Mouse (Mus musculus): ENCODE results near the gene Sh2b3. TPM values are rescaled to one million over a fixed set of nuclear protein-coding genes. Genes with fewer than 3 reads are reported as not detected.
A peak's percentile ranks its signal among the peaks of the same experiment; 100 is the strongest.

The Sh2b3 gene
- polyA plus RNA-seq, 1 experiment from 2014 or later, result 6.1 TPM

DNA sequence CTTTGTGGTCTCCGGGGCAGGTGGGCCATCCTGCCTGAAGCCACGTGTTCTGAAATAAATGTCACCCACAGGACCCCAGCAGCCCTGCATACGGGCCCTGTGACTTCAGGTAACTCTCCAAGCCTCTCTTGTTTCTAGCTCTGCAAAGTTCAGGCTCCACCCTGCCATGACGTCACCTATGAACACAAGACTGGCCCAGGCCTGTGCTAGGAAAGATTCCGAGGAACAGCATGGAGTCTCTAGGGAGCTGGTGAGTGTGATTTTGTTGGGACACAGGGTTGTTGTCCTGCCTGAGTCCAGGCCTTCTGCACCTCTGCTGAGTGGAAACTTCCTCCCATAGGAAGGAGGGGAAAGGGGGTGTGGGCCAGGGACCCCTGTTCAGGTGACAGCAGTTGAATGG, 30.5 kb upstream of the Sh2b3 start:
- 78% methylated on average over 5 of the region's 5 CpGs for WGBS
- Histone ChIP-seq H3K9ac (ENCODE audit: low read depth, low read length) (no peak overlapping the region), H3K9me3 (replicated peaks; ENCODE audit: control insufficient read depth, low read length, poor library complexity, severe bottlenecking) (no peaks in the 10 kb centered on the region), H3K27ac (ENCODE audit: low read length) (no peak overlapping the region), H3K4me2 (ENCODE audit: low read length) (no peak overlapping the region), H3K4me1 (ENCODE audit: control insufficient read depth, insufficient read depth, low read length) (no peaks in the 10 kb centered on the region), H3K36me3 (ENCODE audit: control insufficient read depth, insufficient read depth, low read length) (peaks cover 16% of the 10 kb centered on the region), H3K4me3 (ENCODE audit: low read depth, low read length) (no peak overlapping the region), H3K27me3 (ENCODE audit: control insufficient read depth, insufficient read depth, low read depth, low read length) (no peaks in the 10 kb centered on the region)
- no peak for ATAC-seq

DNA sequence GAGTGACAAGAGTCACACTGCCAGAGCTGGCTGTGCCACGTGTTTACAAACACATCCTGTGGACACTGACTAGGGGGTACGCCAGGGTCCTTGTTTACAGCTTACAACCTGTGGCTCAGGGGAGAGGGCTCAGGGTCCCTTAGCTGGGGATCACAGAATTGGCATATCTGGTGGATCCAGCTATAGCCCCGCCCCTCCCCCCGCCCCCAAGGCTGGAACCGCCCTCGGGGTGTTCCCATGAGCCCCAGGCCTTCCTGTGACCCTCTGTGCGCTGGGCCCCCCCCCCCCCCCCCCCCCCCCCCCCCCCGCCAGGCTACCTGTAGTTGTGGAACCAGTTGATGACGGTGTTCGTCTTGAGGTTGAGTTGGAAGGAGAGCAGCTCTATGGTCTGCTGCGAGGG, 26.9 kb upstream of the Sh2b3 start:
- WGBS, result 17% methylated on average over 4 of the region's 11 CpGs
- no peaks in the 10 kb centered on the region for H3K27me3 ChIP-seq (ENCODE audit: control insufficient read depth, insufficient read depth, low read depth, low read length)
- no peak for ATAC-seq
- no peaks in the 10 kb centered on the region for H3K4me1 ChIP-seq (ENCODE audit: control insufficient read depth, insufficient read depth, low read length)
- peaks cover 29% of the 10 kb centered on the region for H3K36me3 ChIP-seq (ENCODE audit: control insufficient read depth, insufficient read depth, low read length)
- no peak overlapping the region for H3K9ac ChIP-seq (ENCODE audit: low read depth, low read length)
- no peak overlapping the region for H3K4me3 ChIP-seq (ENCODE audit: low read depth, low read length)
- no peak overlapping the region for H3K4me2 ChIP-seq (ENCODE audit: low read length)
- H3K27ac ChIP-seq (ENCODE audit: low read length), result no peak overlapping the region
- peaks cover 4% of the 10 kb centered on the region; the same call in 1 of the 2 replicates for H3K9me3 ChIP-seq (replicated peaks; ENCODE audit: control insufficient read depth, low read length, poor library complexity, severe bottlenecking)

DNA sequence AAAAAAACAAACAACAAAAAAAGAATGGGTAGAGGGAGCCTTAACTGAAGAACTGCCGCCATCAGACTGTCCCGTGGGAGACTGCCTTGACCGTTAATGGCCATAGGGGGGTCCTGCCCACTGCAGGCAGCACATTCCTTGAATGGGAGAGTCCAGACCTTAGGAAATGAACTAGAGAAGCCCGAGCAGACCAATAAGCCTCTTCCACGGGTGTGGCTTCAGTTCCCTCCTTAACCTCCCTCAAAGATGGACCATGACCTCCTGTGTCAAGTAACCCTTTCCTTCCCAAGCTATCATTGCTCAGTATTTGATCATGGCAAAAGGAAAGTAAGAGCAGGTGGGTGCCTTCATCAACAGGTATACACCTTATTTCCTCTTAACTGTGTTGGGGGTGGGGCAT, 24.5 kb upstream of the Sh2b3 start:
- no peaks in the 10 kb centered on the region for H3K27me3 ChIP-seq (ENCODE audit: control insufficient read depth, insufficient read depth, low read depth, low read length)
- H3K4me2 ChIP-seq (ENCODE audit: low read length), result no peak overlapping the region
- no peak for ATAC-seq
- H3K36me3 ChIP-seq (ENCODE audit: control insufficient read depth, insufficient read depth, low read length), result peaks cover 19% of the 10 kb centered on the region
- no peak overlapping the region for H3K9ac ChIP-seq (ENCODE audit: low read depth, low read length)
- H3K27ac ChIP-seq (ENCODE audit: low read length), result no peak overlapping the region
- H3K4me1 ChIP-seq (ENCODE audit: control insufficient read depth, insufficient read depth, low read length), result no peaks in the 10 kb centered on the region
- 53% methylated on average over 5 of the region's 5 CpGs for WGBS
- peaks cover 4% of the 10 kb centered on the region; the same call in 1 of the 2 replicates for H3K9me3 ChIP-seq (replicated peaks; ENCODE audit: control insufficient read depth, low read length, poor library complexity, severe bottlenecking)
- no peak overlapping the region for H3K4me3 ChIP-seq (ENCODE audit: low read depth, low read length)

DNA sequence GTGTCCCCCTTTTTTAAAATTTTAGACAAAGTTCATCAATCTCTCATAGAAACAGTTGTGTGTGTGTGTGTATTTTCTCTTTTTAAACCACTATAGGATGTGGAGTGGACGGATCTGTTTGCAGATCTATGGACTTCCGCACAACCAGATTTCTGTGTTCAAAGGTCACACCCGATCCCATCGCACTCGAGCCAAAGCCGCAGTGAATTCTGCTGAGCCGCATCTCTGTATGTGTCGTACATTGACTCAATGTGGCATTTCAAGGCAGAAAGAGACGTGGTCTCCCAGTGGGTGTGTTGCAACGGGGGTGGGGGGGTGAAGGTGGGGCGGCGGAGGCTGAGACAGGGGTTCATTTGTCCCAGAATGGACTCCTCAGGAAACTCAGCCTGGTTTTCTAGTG, 21.0 kb upstream of the Sh2b3 start:
- Histone ChIP-seq H3K4me3 (ENCODE audit: low read depth, low read length) (no peak overlapping the region), H3K4me2 (ENCODE audit: low read length) (no peak overlapping the region), H3K4me1 (ENCODE audit: control insufficient read depth, insufficient read depth, low read length) (peaks cover 2% of the 10 kb centered on the region; the same call in 1 of the 2 replicates), H3K27ac (ENCODE audit: low read length) (no peak overlapping the region), H3K27me3 (ENCODE audit: control insufficient read depth, insufficient read depth, low read depth, low read length) (no peaks in the 10 kb centered on the region), H3K9me3 (replicated peaks; ENCODE audit: control insufficient read depth, low read length, poor library complexity, severe bottlenecking) (peaks cover 4% of the 10 kb centered on the region; the same call in 1 of the 2 replicates), H3K36me3 (ENCODE audit: control insufficient read depth, insufficient read depth, low read length) (peaks cover 27% of the 10 kb centered on the region), H3K9ac (ENCODE audit: low read depth, low read length) (no peak overlapping the region)
- ATAC-seq, result no peak
- WGBS, result 93% methylated on average over 12 of the region's 12 CpGs

DNA sequence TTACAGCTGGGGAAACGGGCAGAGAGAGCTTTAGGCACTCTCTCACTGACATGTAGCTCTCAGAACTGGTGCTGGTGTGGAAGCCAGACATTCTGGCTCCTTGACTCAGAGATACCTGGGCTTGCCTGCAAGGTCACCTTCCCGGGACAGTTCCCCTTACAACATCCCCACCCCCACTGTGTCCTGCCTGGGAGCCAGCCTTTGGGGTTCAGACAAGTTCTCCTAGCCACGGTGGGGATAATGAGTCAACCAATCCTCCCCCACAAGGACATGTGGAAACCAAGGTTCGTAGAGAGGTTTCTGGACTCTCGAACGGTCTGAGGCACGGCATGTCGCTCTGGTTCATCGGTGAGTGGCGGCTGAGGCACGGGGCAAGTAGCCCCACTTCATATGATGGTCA, 19.3 kb upstream of the Sh2b3 start:
- H3K4me3 ChIP-seq (ENCODE audit: low read depth, low read length), result no peak overlapping the region
- H3K9me3 ChIP-seq (replicated peaks; ENCODE audit: control insufficient read depth, low read length, poor library complexity, severe bottlenecking), result peaks cover 4% of the 10 kb centered on the region; the same call in 1 of the 2 replicates
- ATAC-seq, result no peak
- H3K27ac ChIP-seq (ENCODE audit: low read length), result no peak overlapping the region
- no peak overlapping the region for H3K9ac ChIP-seq (ENCODE audit: low read depth, low read length)
- H3K4me2 ChIP-seq (ENCODE audit: low read length), result no peak overlapping the region
- H3K4me1 ChIP-seq (ENCODE audit: control insufficient read depth, insufficient read depth, low read length), result peaks cover 2% of the 10 kb centered on the region; the same call in 1 of the 2 replicates
- WGBS, result 90% methylated on average over 11 of the region's 11 CpGs
- H3K36me3 ChIP-seq (ENCODE audit: control insufficient read depth, insufficient read depth, low read length), result peaks cover 36% of the 10 kb centered on the region
- H3K27me3 ChIP-seq (ENCODE audit: control insufficient read depth, insufficient read depth, low read depth, low read length), result no peaks in the 10 kb centered on the region

DNA sequence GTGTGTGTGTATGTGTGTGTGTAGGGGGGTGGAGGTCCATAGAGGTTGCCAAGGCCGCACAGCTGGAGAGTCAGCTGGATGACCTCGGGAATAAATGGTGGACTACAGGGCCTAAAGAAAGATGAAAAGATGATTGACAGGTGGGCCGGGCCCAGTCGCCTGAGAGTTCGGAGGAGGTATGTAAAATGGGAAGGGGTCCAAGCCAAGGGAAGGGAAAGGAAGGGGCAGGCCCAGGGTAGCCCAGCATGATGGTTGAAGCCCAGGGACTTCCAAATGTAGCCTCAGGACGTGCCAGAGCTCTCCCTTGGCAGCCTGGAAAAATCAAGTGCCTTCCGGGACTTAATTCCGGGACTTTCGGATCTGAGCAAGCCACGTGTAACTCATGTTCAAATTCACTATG, 17.3 kb upstream of the Sh2b3 start:
- 53% methylated on average over 10 of the region's 10 CpGs for WGBS
- Histone ChIP-seq H3K9ac (ENCODE audit: low read depth, low read length) (no peak overlapping the region), H3K27ac (ENCODE audit: low read length) (no peak overlapping the region), H3K4me3 (ENCODE audit: low read depth, low read length) (no peak overlapping the region), H3K9me3 (replicated peaks; ENCODE audit: control insufficient read depth, low read length, poor library complexity, severe bottlenecking) (no peaks in the 10 kb centered on the region), H3K36me3 (ENCODE audit: control insufficient read depth, insufficient read depth, low read length) (peaks cover 22% of the 10 kb centered on the region), H3K4me1 (ENCODE audit: control insufficient read depth, insufficient read depth, low read length) (peaks cover 17% of the 10 kb centered on the region), H3K27me3 (ENCODE audit: control insufficient read depth, insufficient read depth, low read depth, low read length) (no peaks in the 10 kb centered on the region), H3K4me2 (ENCODE audit: low read length) (no peak overlapping the region)
- no peak for ATAC-seq

DNA sequence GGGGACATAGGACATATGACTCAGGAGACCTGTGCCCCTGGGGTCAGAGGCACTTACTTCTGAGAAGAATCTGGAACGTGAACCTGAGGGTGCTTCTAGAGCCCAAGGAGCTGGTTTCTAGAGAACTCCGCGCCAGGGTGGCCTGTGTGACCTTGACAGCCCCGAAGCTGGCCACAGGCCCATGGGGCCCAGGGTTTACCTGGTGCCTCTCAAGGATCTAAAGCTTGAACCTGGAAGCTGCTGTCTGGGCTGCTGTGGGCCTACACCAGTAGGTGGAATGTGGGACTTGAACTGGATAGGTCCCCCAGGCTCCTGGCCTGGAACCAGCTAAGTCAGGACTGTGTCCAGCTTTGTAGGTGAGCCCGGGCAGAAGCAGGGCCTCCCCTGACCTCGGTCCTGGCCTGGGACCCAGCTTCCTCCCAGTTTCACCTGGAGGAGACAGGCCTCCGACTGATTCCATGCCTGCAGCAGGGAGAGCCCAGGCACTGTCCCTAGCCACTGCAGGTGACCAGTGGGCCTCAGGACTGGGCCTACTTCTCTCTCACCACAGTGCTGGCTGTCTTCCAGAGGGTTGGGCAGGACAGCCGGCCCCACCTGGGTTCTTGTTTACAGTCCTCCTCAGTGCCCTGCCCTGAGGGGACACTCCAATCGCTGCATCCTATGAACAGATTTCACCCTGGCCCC, 16.1 kb upstream of the Sh2b3 start:
- no peak for ATAC-seq
- H3K27me3 ChIP-seq (ENCODE audit: control insufficient read depth, insufficient read depth, low read depth, low read length), result no peaks in the 10 kb centered on the region
- H3K4me2 ChIP-seq (ENCODE audit: low read length), result no peak overlapping the region
- no peak overlapping the region for H3K9ac ChIP-seq (ENCODE audit: low read depth, low read length)
- H3K27ac ChIP-seq (ENCODE audit: low read length), result no peak overlapping the region
- WGBS, result 84% methylated on average over 9 of the region's 9 CpGs
- H3K9me3 ChIP-seq (replicated peaks; ENCODE audit: control insufficient read depth, low read length, poor library complexity, severe bottlenecking), result no peaks in the 10 kb centered on the region
- peaks cover 19% of the 10 kb centered on the region for H3K4me1 ChIP-seq (ENCODE audit: control insufficient read depth, insufficient read depth, low read length)
- H3K36me3 ChIP-seq (ENCODE audit: control insufficient read depth, insufficient read depth, low read length), result peaks cover 17% of the 10 kb centered on the region
- H3K4me3 ChIP-seq (ENCODE audit: low read depth, low read length), result no peak overlapping the region

DNA sequence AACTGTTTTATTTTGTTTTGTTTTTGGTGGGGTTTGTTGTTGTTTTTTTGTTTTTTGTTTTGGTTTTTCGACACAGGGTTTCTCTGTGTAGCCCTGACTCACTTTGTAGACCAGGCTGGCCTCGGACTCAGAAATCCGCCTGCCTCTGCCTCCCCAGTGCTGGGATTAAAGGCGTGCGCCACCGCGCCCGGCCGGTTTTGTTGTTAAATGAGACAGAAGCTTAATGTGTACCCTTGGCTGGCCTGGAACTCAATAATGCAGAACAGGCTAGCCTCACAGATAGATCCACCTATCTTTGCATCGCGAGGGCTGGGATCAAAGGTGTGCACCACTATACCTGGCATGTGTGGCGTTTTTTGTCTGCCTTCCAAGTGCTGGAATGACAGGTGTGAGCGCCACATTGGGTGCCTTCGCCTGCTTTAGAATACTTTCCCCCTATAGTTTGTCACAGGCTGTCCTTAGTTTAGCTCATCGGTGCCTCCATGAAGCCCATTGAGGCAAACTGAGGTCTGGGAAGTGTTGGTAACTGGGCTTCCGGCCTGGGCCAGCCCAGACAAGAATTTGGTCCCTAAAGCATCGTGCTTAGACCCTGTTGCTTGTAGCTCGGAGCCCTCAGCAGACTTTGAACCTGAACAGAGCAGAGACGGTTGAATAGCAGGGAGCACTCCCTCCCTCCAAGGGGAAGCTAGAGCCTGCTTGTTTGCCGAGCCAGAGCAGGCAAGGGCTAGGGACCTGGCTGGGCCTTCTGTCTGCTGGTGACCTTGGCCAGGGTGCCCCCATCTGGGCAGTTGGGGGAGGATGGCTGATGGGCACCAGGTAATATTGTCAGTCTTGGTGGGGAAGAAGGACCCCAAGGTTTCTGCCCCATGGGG, 12.3 kb upstream of the Sh2b3 start:
- Histone ChIP-seq H3K4me3 (ENCODE audit: low read depth, low read length) (peak overlapping the region; percentile 92), H3K27ac (ENCODE audit: low read length) (peak overlapping the region; percentile 5; the same call in 1 of the 2 replicates), H3K4me2 (ENCODE audit: low read length) (peak overlapping the region; percentile 84), H3K4me1 (ENCODE audit: control insufficient read depth, insufficient read depth, low read length) (peaks cover 21% of the 10 kb centered on the region), H3K27me3 (ENCODE audit: control insufficient read depth, insufficient read depth, low read depth, low read length) (peaks cover 3% of the 10 kb centered on the region; the same call in 1 of the 2 replicates), H3K36me3 (ENCODE audit: control insufficient read depth, insufficient read depth, low read length) (peaks cover 17% of the 10 kb centered on the region), H3K9me3 (replicated peaks; ENCODE audit: control insufficient read depth, low read length, poor library complexity, severe bottlenecking) (no peaks in the 10 kb centered on the region), H3K9ac (ENCODE audit: low read depth, low read length) (peak overlapping the region; percentile 88)
- 37% methylated on average over 20 of the region's 20 CpGs for WGBS
- 0 out of 2 replicates have a peak, but pooled peaks have one; percentile 22 for ATAC-seq

DNA sequence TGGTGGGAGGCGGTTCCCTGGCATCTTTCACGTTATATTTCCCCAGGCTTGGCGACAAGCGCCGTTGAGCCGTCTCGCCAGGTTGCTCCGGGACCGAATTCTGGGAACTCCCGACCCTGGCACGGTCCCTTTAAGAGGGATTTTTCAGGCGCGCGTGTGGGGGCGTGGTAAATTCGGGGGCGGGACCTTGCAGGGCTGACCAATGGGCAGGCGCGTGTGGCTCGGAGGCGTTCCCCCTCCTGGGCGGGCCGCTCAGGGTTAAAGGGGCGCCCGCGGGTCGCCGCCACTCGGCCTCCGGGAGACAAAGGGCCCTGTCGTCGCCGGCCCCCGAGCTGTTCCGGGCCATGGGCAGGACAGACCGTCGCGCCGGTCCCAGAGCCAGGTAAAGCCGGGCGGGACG, 11.3 kb upstream of the Sh2b3 start, which contains the start of gene Pheta1:
Gene Pheta1 (plus strand): TSS at position 242 of the 400 bp plus-strand sequence.
- peak within 1 kb of the TSS; percentile 84 for H3K4me2 ChIP-seq (ENCODE audit: low read length)
- peak within 1 kb of the TSS; percentile 92 for H3K4me3 ChIP-seq (ENCODE audit: low read depth, low read length)
- H3K27me3 ChIP-seq (ENCODE audit: control insufficient read depth, insufficient read depth, low read depth, low read length), result peaks cover 10% of the 10 kb centered on the region
- H3K36me3 ChIP-seq (ENCODE audit: control insufficient read depth, insufficient read depth, low read length), result peaks cover 12% of the 10 kb centered on the region
- H3K9ac ChIP-seq (ENCODE audit: low read depth, low read length), result peak within 1 kb of the TSS; percentile 88
- H3K4me1 ChIP-seq (ENCODE audit: control insufficient read depth, insufficient read depth, low read length), result peaks cover 20% of the 10 kb centered on the region
- H3K9me3 ChIP-seq (replicated peaks; ENCODE audit: control insufficient read depth, low read length, poor library complexity, severe bottlenecking), result no peaks in the 10 kb centered on the region
- ATAC-seq, result peak; percentile 90
- under 1% methylated on average over 42 of the region's 42 CpGs for WGBS
- H3K27ac ChIP-seq (ENCODE audit: low read length), result peak within 1 kb of the TSS; percentile 64
